Mouse (Mus musculus) MEL (cell line): Measurements from ENCODE around the gene Ntn5. TPM values are rescaled to one million over a fixed set of nuclear protein-coding genes. Genes with fewer than 3 reads are reported as not detected.

Experiments used
- DNase-seq: peaks from one replicate; pipeline ENCODE4 v3.0.0; 2011; ENCODE audit warnings: low read depth, low spot score
- H3K27ac ChIP-seq: 2 replicates; pipeline ENCODE4 v1.5.1; 2012; ENCODE audit warnings: low read depth, mild to moderate bottlenecking, control low read depth, low read length, moderate library complexity; ENCODE audit not compliant: control insufficient read depth
- H3K27me3 ChIP-seq, 2 experiments: fragments of 150-350 bp in 1 of 2; sonication (generic) in 1 of 2; 2 replicates each; pipeline ENCODE4 v1.6.1; 2012; ENCODE audit warnings: low read length in 2 of 2, mild to moderate bottlenecking in 2 of 2, improper control_type of control experiment in 1 of 2, moderate library complexity in 1 of 2; ENCODE audit not compliant: insufficient read depth in 2 of 2, control insufficient read depth in 1 of 2
- H3K36me3 ChIP-seq, 2 experiments: 2 replicates each; pipeline ENCODE4 v1.6.1; 2012 to 2014; ENCODE audit warnings: low read length in 2 of 2, improper control_type of control experiment in 1 of 2, inconsistent platforms in 1 of 2, mild to moderate bottlenecking in 1 of 2; ENCODE audit not compliant: insufficient read depth in 2 of 2, control insufficient read depth in 1 of 2
- H3K4me1 ChIP-seq, 2 experiments: fragments of 150-350 bp in 1 of 2; sonication (generic) in 1 of 2; 2 replicates each; pipeline ENCODE4 v1.6.1; 2012; ENCODE audit warnings: low read length in 2 of 2, improper control_type of control experiment in 1 of 2, mild to moderate bottlenecking in 1 of 2; ENCODE audit not compliant: insufficient read depth in 2 of 2, control insufficient read depth in 1 of 2
- H3K4me3 ChIP-seq, 2 experiments: fragments of 150-350 bp in 1 of 2; sonication (generic) in 1 of 2; 2 replicates each; pipeline ENCODE4 v1.5.1; 2012; ENCODE audit warnings: low read depth in 2 of 2, low read length in 2 of 2, mild to moderate bottlenecking in 2 of 2, moderate library complexity in 2 of 2, control low read depth in 1 of 2, improper control_type of control experiment in 1 of 2; ENCODE audit not compliant: control insufficient read depth in 1 of 2, insufficient read depth in 1 of 2
- H3K79me2 ChIP-seq: 2 replicates; pipeline ENCODE4 v1.6.1; 2012; ENCODE audit warnings: mild to moderate bottlenecking, low read length, moderate library complexity; ENCODE audit not compliant: control insufficient read depth, poor library complexity, insufficient read depth
- H3K9ac ChIP-seq: 2 replicates; pipeline ENCODE4 v1.6.1; 2012; ENCODE audit warnings: low read depth, mild to moderate bottlenecking, control low read depth, low read length, moderate library complexity; ENCODE audit not compliant: control insufficient read depth, poor library complexity, severe bottlenecking
- H3K9me3 ChIP-seq: fragments of 150-350 bp; sonication (generic); replicated peaks from 2 replicates; pipeline ENCODE4 v1.6.1; 2012; ENCODE audit warnings: mild to moderate bottlenecking, low read length, improper control_type of control experiment, moderate library complexity; ENCODE audit not compliant: insufficient read depth
- BHLHE40 ChIP-seq: IDR thresholded peaks from 2 replicates; pipeline ENCODE4 v1.6.1; 2012; ENCODE audit warnings: low read depth, mild to moderate bottlenecking, inconsistent platforms, low read length, improper control_type of control experiment, borderline replicate concordance
- CHD1 ChIP-seq: IDR thresholded peaks from 2 replicates; pipeline ENCODE4 v1.6.1; 2012; ENCODE audit warnings: low read depth, mild to moderate bottlenecking, inconsistent platforms, low read length, improper control_type of control experiment
- CHD2 ChIP-seq: IDR thresholded peaks from 2 replicates; pipeline ENCODE4 v1.6.1; 2011; ENCODE audit warnings: low read length, improper control_type of control experiment
- CTCF ChIP-seq, 3 experiments: IDR thresholded peaks in 2 of 3; conservative IDR thresholded peaks in 1 of 3; 2 replicates each; pipeline ENCODE4 v1.5.1; 2011 to 2012; ENCODE audit warnings: low read length in 3 of 3, low read depth in 2 of 3, mild to moderate bottlenecking in 2 of 3, improper control_type of control experiment in 1 of 3, inconsistent platforms in 1 of 3, mixed read lengths in 1 of 3, moderate library complexity in 1 of 3; ENCODE audit not compliant: control insufficient read depth in 1 of 3, insufficient read depth in 1 of 3, poor library complexity in 1 of 3, severe bottlenecking in 1 of 3
- EP300 ChIP-seq, 2 experiments: IDR thresholded peaks; 2 replicates each; pipeline ENCODE4 v1.6.1; 2011; ENCODE audit warnings: improper control_type of control experiment in 2 of 2, low read length in 2 of 2, low read depth in 1 of 2, mild to moderate bottlenecking in 1 of 2
- ETS1 ChIP-seq: IDR thresholded peaks from 2 replicates; pipeline ENCODE4 v1.6.1; 2012; ENCODE audit warnings: low read depth, mild to moderate bottlenecking, inconsistent platforms, low read length, improper control_type of control experiment, moderate library complexity
- GABPA ChIP-seq: IDR thresholded peaks from 2 replicates; pipeline ENCODE4 v1.6.1; 2012; ENCODE audit warnings: low read depth, mild to moderate bottlenecking, inconsistent platforms, low read length, improper control_type of control experiment, moderate library complexity
- GATA1 ChIP-seq: IDR thresholded peaks from 2 replicates; pipeline ENCODE4 v1.6.1; 2011; ENCODE audit warnings: low read depth, low read length, improper control_type of control experiment
- HCFC1 ChIP-seq: IDR thresholded peaks from 2 replicates; pipeline ENCODE4 v1.6.1; 2012; ENCODE audit warnings: low read depth, mild to moderate bottlenecking, inconsistent platforms, low read length, improper control_type of control experiment, moderate library complexity
- KAT2A ChIP-seq: conservative IDR thresholded peaks from 2 replicates; pipeline ENCODE4 v1.6.1; 2012; ENCODE audit warnings: low read depth, low read length, improper control_type of control experiment, inconsistent platforms
- MAX ChIP-seq: IDR thresholded peaks from 2 replicates; pipeline ENCODE4 v1.6.1; 2011; ENCODE audit warnings: low read length, improper control_type of control experiment
- MXI1 ChIP-seq: IDR thresholded peaks from 2 replicates; pipeline ENCODE4 v1.6.1; 2011; ENCODE audit warnings: mild to moderate bottlenecking, low read depth, low read length, improper control_type of control experiment
- MYB ChIP-seq: IDR thresholded peaks from 2 replicates; pipeline ENCODE4 v1.6.1; 2011; ENCODE audit warnings: mild to moderate bottlenecking, low read depth, low read length, improper control_type of control experiment
- MYC ChIP-seq: IDR thresholded peaks from 2 replicates; pipeline ENCODE4 v1.6.1; 2011; ENCODE audit warnings: low read depth, mild to moderate bottlenecking, low read length, improper control_type of control experiment, moderate library complexity
- NRF1 ChIP-seq: IDR thresholded peaks from 2 replicates; pipeline ENCODE4 v1.6.1; 2014; ENCODE audit warnings: low read depth, mild to moderate bottlenecking, inconsistent platforms, low read length, improper control_type of control experiment, moderate library complexity; ENCODE audit not compliant: poor library complexity, insufficient read depth, severe bottlenecking
- POLR2A ChIP-seq, 2 experiments: IDR thresholded peaks; 2 replicates each; pipeline ENCODE4 v1.6.1; 2011 to 2012; ENCODE audit warnings: low read length in 2 of 2, mild to moderate bottlenecking in 2 of 2, control low read depth in 1 of 2, improper control_type of control experiment in 1 of 2, low read depth in 1 of 2, moderate library complexity in 1 of 2; ENCODE audit not compliant: control insufficient read depth in 1 of 2, insufficient read depth in 1 of 2, poor library complexity in 1 of 2
- RAD21 ChIP-seq: IDR thresholded peaks from 2 replicates; pipeline ENCODE4 v1.6.1; 2011; ENCODE audit warnings: mild to moderate bottlenecking, low read depth, low read length, improper control_type of control experiment
- SIN3A ChIP-seq: IDR thresholded peaks from 2 replicates; pipeline ENCODE4 v1.6.1; 2012; ENCODE audit warnings: low read length, improper control_type of control experiment, inconsistent platforms
- SMC3 ChIP-seq: IDR thresholded peaks from 2 replicates; pipeline ENCODE4 v1.6.1; 2011; ENCODE audit warnings: low read depth, low read length, improper control_type of control experiment
- TBP ChIP-seq: IDR thresholded peaks from 2 replicates; pipeline ENCODE4 v1.8.0; 2011; ENCODE audit warnings: low read depth, low read length, improper control_type of control experiment
- TCF12 ChIP-seq: IDR thresholded peaks from 2 replicates; pipeline ENCODE4 v1.6.1; 2014; ENCODE audit warnings: low read depth, mild to moderate bottlenecking, inconsistent platforms, low read length, improper control_type of control experiment, moderate library complexity
- UBTF ChIP-seq: IDR thresholded peaks from 2 replicates; pipeline ENCODE4 v1.6.1; 2012; ENCODE audit warnings: low read depth, mild to moderate bottlenecking, inconsistent platforms, low read length, improper control_type of control experiment, moderate library complexity, borderline replicate concordance; ENCODE audit not compliant: insufficient read depth
- USF1 ChIP-seq: IDR thresholded peaks from 2 replicates; pipeline ENCODE4 v1.6.1; 2014; ENCODE audit warnings: low read depth, mild to moderate bottlenecking, inconsistent platforms, low read length, improper control_type of control experiment, moderate library complexity
- USF2 ChIP-seq, 2 experiments: IDR thresholded peaks; 2 replicates each; pipeline ENCODE4 v1.6.1; 2011 to 2012; ENCODE audit warnings: improper control_type of control experiment in 2 of 2, low read length in 2 of 2, borderline replicate concordance in 1 of 2, inconsistent platforms in 1 of 2, low read depth in 1 of 2, mild to moderate bottlenecking in 1 of 2; ENCODE audit not compliant: insufficient read depth in 1 of 2
- ZC3H11A ChIP-seq: IDR thresholded peaks from 2 replicates; pipeline ENCODE4 v1.6.1; 2012; ENCODE audit warnings: low read depth, mild to moderate bottlenecking, inconsistent platforms, low read length, improper control_type of control experiment
- ZMIZ1 ChIP-seq: IDR thresholded peaks from 2 replicates; pipeline ENCODE4 v1.6.1; 2012; ENCODE audit warnings: low read depth, mild to moderate bottlenecking, inconsistent platforms, low read length, improper control_type of control experiment, moderate library complexity
- ZNF384 ChIP-seq: IDR thresholded peaks from 2 replicates; pipeline ENCODE4 v1.6.1; 2012; ENCODE audit warnings: low read depth, mild to moderate bottlenecking, inconsistent platforms, low read length, improper control_type of control experiment
- polyA plus RNA-seq, 2 experiments: library from polyadenylated mRNA; stranded (reverse) in 1 of 2; unstranded in 1 of 2; fragments of >175 nt in 1 of 2; fragments of >200 nt in 1 of 2; gene quantifications; 2 replicates each; pipeline versions ENCODE4 v1.2.1 to v1.2.4; 2012; ENCODE audit warnings: low replicate concordance in 2 of 2, low read depth in 1 of 2; ENCODE audit not compliant: insufficient read length in 2 of 2, insufficient read depth in 1 of 2, missing spikeins in 1 of 2
- total RNA-seq: library from RNA; depleted of rRNA; stranded (reverse); fragments of 300-350 nt; gene quantifications from 2 replicates; pipeline ENCODE4 v1.2.3, GENCODE M21; 2012

The Ntn5 gene
- total and polyA plus RNA-seq, 3 experiments = 0.13 TPM; not detected in 2

GRCm38 (mm10) chr7:45739162-45739763 lies 55.4 kb downstream of the Ntn5 start:
- H3K36me3 ChIP-seq = peaks cover 0 to 8% of the 10 kb centered on the region in 2 experiments; a peak in 1 of 4 replicates
- TF ChIP-seq ZMIZ1 = no peak
- peak; percentile 24 to 56 (median 51); a peak in 5 of 6 replicates for TF ChIP-seq CTCF (IDR thresholded peaks at IDR 0.05 in 2 of 3, conservative IDR thresholded peaks at IDR 0.05 in 1 of 3; ENCODE audit: control insufficient read depth in 1 of 3, insufficient read depth in 1 of 3, low read depth in 2 of 3, low read length in 3 of 3, poor library complexity in 1 of 3, severe bottlenecking in 1 of 3)
- 0 out of 2 replicates have a peak, but pooled peaks have one; percentile 0 for TF ChIP-seq TBP
- peak; percentile 43 for TF ChIP-seq ZC3H11A
- peak; percentile 53 for TF ChIP-seq SMC3
- peak; percentile 72 for TF ChIP-seq ZNF384
- TF ChIP-seq SIN3A = 0 out of 2 replicates have a peak, but pooled peaks have one; percentile 29
- TF ChIP-seq KAT2A = no peak
- 0 out of 2 replicates have a peak, but pooled peaks have one; percentile 6 for TF ChIP-seq MXI1
- no peak for TF ChIP-seq USF2 (IDR thresholded peaks at IDR 0.05; ENCODE audit: borderline replicate concordance in 1 of 2, insufficient read depth in 1 of 2, low read depth in 1 of 2, low read length in 2 of 2)
- peak; percentile 53 for TF ChIP-seq RAD21
- TF ChIP-seq, all 39 proteins: peak for 8
- H3K27me3 ChIP-seq = no peaks in the 10 kb centered on the region
- H3K4me3 ChIP-seq = no peak overlapping the region
- peak; percentile 83 for DNase-seq
- no peaks in the 10 kb centered on the region for H3K79me2 ChIP-seq
- H3K27ac ChIP-seq = no peak overlapping the region
- peaks cover 0 to 16% of the 10 kb centered on the region in 2 experiments; a peak in 2 of 4 replicates for H3K4me1 ChIP-seq
- H3K9ac ChIP-seq = no peak overlapping the region
- H3K9me3 ChIP-seq = no peaks in the 10 kb centered on the region

GRCm38 (mm10) chr7:45739820-45740219 lies 56.0 kb downstream of the Ntn5 start:
- peak; percentile 77 for DNase-seq
- peaks cover 0 to 16% of the 10 kb centered on the region in 2 experiments; a peak in 2 of 4 replicates for H3K4me1 ChIP-seq
- peak overlapping the region; percentile 11 for H3K9ac ChIP-seq
- no peaks in the 10 kb centered on the region for H3K79me2 ChIP-seq
- H3K36me3 ChIP-seq = peaks cover 0 to 8% of the 10 kb centered on the region in 2 experiments; a peak in 1 of 4 replicates
- H3K27me3 ChIP-seq = no peaks in the 10 kb centered on the region
- H3K27ac ChIP-seq = no peak overlapping the region
- H3K4me3 ChIP-seq = peak overlapping the region; percentile 38 to 72
- TF ChIP-seq MYC (no peak), KAT2A (no peak), SMC3 (no peak), BHLHE40 (no peak), NRF1 (peak; percentile 74), ZMIZ1 (no peak), GATA1 (no peak), SIN3A (no peak; the same call in 1 of the 2 replicates), GABPA (no peak), CHD1 (no peak), UBTF (no peak), ZNF384 (no peak), MYB (no peak), MXI1 (0 out of 2 replicates have a peak, but pooled peaks have one; percentile 9), TCF12 (no peak), TBP (peak; percentile 47; the same call in 1 of the 2 replicates), POLR2A (IDR thresholded peaks at IDR 0.05; ENCODE audit: control insufficient read depth in 1 of 2, insufficient read depth in 1 of 2, low read depth in 1 of 2, low read length in 2 of 2, poor library complexity in 1 of 2) (peak in 1 of 2 experiments; percentile 37; a peak in 1 of 4 replicates), ETS1 (0 out of 2 replicates have a peak, but pooled peaks have one; percentile 5), MAX (no peak), CHD2 (no peak), USF1 (no peak), HCFC1 (0 out of 2 replicates have a peak, but pooled peaks have one; percentile 33), EP300 (IDR thresholded peaks at IDR 0.05; ENCODE audit: low read depth in 1 of 2, low read length in 2 of 2) (no peak)
- no peaks in the 10 kb centered on the region for H3K9me3 ChIP-seq
